Mouse (Mus musculus): ENCODE measurements at regions not wholly inside any gene's neighbourhood (a gene's known extent, or its start where the extent isn't known, plus 50 kb on each side); places are given as distances from the start of the nearest gene placed in this dataset.

GRCm38 (mm10) chr3:70216096-70216495 is 208.7 kb downstream of the Otol1 start:
- DNase-seq: no peak

DNA sequence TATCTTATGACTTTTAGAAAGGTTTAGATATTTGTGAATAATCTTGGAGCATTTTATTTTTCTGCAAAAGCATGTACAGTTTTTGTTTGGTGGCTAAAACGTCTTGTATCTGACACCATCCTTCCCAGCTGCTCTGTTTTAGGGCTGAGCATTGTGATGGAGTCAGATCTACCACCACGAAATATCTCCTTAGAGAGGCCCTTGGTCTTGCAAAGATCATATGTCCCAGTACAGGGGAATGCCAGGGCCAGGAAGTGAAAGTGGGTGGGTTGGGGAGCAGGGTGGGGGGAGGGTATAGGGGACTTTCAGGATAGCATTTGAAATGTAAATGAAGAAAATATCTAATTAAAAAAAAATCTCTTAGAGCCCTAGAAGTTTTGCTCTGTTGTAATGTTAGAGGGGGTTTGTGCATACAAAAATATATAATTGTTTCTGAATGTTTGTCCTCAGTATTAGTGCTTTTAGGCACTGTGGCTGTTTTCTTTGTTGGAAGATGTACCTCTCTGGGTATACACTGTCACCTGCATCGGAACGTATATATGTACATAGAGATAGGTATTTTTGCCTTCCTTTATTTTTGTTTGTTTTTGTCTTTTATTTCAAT is 211.4 kb downstream of the Otol1 start:
- no peak for DNase-seq

DNA sequence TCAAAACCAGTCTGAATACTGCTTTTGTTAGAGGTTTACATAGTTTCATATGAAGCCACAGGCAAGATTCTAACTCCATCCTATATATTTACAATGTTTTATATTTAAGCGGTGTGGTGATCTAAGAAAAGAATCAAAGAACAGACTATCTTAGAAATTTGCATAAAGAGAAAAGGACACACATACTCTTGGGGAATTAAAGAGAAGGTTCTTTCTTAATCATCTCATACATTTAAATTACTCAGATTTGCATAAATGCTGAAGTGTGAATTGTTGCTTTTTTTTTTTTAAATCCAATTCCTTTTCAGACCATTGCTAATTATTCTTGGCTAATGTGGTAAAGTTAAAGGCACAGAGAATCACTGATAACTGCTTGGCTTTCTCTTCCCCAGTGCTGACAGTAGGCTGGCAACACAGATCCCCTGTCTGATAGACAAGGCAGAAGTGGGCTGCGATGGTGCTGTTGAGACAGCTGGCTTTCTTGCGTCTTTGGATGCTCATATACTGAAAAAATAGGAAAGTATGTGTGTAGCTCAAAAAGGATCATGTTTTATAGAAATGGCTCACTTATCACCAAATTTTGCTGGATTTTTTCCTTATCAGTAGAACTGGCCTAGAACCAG is 216.1 kb downstream of the Otol1 start:
- DNase-seq: no peak

GRCm38 (mm10) chr3:70224846-70225245 is 217.4 kb downstream of the Otol1 start:
- DNase-seq: no peak

DNA sequence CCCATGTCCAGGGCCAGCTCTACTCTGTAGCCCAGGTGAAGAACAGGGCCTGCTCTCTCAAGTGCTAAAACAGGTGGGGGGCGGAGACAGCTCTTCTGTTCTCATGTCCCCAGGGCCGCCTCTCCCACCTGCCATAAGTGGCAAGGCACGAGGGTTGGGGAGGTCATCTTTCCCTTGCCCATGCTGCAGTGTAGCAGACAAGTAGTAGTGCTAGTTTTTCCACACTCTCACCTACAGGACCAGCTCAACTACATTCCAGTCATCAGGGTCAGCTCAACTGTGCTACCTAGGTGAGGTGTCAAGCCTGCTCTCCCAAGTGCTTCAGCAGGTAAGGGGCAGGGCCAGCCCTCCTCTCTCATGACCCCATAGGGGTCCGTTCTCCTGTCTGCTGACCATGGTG is 219.8 kb downstream of the Otol1 start:
- DNase-seq: no peak

DNA sequence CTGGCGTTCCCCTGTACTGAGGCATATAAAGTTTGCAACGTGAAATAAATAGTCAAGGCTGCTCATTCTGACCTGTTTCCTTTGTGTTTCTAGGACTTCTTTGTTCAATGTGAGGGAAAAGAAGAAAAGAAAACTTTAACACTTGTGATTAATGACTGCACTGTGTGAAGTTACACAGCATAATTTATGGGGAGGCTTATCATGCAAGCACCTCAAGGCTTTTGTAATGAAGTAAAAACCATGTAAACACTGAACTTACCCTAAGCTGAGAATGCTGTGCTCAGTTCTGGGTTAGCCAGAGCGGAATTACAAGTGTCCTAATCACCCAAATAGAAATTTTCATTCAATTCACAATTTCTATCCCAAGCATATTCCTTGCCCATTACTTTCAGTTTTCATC is 241.2 kb downstream of the Otol1 start:
- no peak for DNase-seq

GRCm38 (mm10) chr3:70249922-70250321 is 242.5 kb downstream of the Otol1 start:
- DNase-seq: no peak

DNA sequence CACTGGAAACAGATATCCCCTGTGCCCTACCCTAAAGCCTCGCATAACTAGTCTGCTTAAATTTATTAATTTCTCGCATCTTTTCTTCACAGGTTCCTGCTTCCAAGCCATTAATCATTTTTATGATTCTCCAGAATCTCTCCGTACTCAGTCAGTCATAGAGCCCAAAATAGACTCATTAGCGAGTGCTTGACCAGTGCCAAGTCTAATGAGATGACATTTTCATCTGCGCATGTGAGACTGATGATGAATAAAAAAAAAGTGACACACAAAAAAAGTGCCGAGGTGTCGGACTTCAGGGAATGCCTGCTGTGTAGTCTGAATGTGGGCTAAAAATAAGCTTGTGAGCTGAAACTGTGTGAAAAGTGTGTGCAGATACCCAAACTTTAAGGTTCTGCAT is 243.3 kb downstream of the Otol1 start:
- DNase-seq: no peak

DNA sequence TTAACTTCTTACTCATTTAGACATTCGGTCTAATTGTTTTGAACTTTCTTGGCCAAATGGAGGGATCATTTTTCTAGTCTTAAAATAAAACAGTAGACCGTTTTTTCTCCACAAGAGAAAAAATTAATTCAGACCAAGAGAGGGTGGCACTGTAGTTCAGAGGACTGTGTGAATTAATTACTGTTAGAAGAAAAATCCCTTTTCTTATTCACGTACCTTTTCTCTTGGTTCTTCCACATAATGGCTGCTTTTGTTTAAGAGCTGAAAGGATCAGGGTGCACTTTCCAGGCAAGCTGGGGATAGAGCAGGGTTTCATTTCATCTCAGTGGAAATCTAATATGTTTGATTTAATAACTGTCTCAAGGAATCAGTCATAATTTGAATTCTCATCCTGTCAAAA is 255.9 kb downstream of the Otol1 start:
- DNase-seq: no peak

GRCm38 (mm10) chr3:70288590-70289388 is 281.4 kb downstream of the Otol1 start:
- DNase-seq: no peak

DNA sequence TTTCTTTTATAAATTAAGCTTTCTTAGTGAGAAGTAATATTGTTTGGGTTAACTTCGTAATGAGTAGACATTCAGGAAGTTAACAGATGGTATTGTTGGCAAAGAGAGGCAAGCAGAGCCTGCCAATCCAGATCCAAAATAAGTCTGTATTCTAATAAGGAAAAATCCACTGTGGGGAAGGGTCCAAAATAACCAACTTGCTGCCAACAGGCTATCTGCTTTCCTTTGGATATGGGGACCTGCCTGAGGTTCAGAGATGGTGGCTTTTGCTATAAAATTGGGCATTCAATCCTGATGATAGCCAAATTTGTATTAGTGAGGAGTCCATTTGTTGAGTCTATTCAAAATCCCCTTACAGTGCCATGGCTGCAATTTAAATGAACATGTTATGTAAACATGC is 300.1 kb downstream of the Otol1 start:
- DNase-seq: no peak

DNA sequence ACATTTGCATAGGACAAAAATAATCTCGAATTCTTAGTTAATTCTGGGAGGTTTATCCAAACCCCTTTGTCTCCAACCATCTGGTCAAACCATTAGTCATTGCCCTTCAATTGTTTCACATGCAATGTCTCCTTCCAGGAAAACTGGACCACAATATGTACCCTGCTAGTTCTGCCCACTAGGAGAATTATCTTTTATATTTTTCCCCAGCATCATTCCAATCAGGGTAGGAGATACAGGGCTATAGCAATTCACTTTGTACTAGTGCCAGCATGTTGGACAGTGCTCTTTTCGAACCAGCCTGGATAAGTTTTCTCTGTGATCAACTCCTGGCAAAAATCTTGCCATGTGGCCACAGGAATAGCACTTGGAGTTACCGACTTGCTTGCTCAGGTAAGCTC is 300.6 kb downstream of the Otol1 start:
- no peak for DNase-seq

DNA sequence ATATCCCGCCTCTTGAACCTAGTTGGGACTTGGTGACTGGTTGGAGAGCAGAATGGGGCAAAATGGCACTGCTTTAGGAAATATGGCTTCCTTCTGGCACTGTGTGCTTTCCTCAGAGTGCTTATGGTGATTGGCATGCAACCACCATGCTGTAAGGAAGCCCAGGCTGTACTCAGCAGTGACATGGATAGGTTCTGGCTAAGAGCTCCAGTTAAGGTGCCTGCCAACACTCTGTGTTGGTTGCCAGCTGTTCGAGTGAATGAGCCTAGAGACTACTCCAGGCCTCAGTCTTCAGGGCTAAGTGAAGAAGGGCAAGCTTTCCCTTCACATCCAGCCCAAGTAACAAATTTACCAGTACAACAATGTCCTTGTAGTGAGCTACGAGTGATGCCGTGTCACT is 301.9 kb downstream of the Otol1 start:
- no peak for DNase-seq

- DNase-seq: no peak
Observed at GRCm38 (mm10) chr3:70311055-70311454, 303.6 kb downstream of the Otol1 start.

- no peak for DNase-seq
Observed at GRCm38 (mm10) chr3:70312034-70312433, 304.6 kb downstream of the Otol1 start.

DNA sequence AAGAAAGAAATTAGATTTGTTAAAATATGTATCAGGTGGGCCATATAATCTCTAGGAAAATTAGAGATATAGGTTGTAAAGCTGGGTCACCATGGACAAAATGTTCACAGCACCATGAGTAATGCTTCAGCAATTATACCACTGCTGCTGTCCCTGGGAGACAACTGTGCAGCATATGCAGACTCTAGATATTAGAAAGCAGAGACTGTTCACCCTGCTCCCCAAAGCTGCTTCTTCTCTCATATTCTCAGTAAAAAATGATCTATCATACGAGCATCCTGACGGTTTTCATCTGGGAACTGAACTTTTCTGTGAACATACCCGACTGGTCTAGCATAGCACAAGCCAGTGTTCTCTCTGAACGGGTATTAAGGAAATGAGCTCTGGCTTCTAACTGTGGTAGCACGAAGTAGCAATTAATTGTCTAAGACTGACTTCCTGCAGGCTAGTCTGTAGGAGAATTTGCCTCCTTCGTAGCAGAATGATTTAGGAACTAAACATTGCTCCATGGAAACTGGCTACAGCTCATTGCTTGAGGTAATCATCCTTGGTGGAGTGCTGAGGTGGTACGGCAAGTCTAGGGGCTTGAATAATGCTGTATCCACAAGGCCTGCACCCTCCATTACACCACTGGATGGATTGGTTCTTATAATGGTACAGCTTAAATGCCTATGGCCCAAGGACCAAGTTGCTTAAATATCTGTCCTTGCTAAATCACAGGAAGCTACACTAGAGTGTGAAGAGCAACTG is 305.9 kb downstream of the Otol1 start:
- no peak for DNase-seq

DNA sequence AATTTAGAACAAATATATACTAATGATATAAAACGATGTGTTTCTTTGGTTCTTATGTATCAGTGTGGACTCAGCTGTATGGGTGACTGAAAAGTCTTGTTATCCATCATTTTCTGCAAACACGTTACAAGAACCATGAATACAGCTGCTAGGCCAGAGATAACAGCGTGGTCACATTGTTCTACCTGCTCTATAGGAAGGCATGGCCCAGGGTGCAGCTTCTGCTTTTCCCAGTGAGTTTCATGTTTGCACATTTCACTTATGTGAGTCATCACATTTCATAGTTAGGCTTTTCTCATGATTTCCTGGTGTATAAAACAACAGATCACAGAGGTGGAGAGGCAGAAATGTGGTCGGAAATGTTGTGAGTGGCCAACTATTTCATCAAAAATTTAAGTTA is 306.8 kb downstream of the Otol1 start:
- DNase-seq: no peak

- DNase-seq: no peak
Observed at GRCm38 (mm10) chr3:70318377-70318776, 311.0 kb downstream of the Otol1 start.

- no peak for DNase-seq
Observed at GRCm38 (mm10) chr3:70319139-70319538, 311.7 kb downstream of the Otol1 start.

DNA sequence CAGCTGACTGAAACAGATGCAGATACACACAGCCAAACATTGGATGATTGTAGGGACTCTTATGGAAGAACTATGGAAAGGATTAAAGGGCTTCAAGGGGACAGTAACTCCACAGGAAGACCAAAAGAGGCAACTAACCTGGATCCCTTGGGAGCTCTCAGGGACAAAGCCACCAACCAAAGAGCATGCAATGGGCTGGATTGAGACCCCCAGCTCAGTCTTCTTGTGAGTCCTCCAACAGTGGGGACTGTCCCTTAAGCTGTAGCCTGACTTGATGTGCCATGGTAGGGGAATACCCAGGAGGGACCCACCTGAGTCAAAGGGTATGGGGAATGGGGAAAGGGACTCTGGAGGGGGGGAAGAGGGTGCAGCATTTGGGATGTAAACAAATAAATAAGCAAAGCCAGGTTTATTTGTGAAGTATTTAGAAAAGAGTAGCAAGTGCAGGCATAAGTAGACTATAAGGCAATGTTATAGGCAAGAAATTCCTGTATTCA is 313.8 kb downstream of the Otol1 start:
- no peak for DNase-seq

- DNase-seq: no peak
Observed at GRCm38 (mm10) chr3:70324692-70325091, 317.3 kb downstream of the Otol1 start.
